Mouse (Mus musculus) olfactory bulb, adult 2 months (tissue): ENCODE measurements at regions not wholly inside any gene's neighbourhood (a gene's known extent, or its start where the extent isn't known, plus 50 kb on each side); places are given as distances from the start of the nearest gene placed in this dataset.

Experiments
- CTCF ChIP-seq: fragments of 200-500 bp; IDR thresholded peaks from 2 replicates; pipeline ENCODE4 v1.5.1; 2012; ENCODE audit warnings: low read depth, mild to moderate bottlenecking, low read length, moderate library complexity; ENCODE audit not compliant: insufficient read depth
- POLR2A ChIP-seq: fragments of 200-500 bp; IDR thresholded peaks from 2 replicates; pipeline ENCODE4 v1.6.1; 2012; ENCODE audit warnings: mild to moderate bottlenecking, low read depth, low read length, moderate library complexity; ENCODE audit not compliant: insufficient read depth

GRCm38 (mm10) chr10:69001654-69002435 is 149.4 kb upstream of the Rhobtb1 start:
- TF ChIP-seq CTCF (no peak), POLR2A (no peak)
